Mouse (Mus musculus) NIH3T3 (cell line): ENCODE measurements around the gene Calhm2.
"Not testable (repeated sequence)": the region's sequence is repeated elsewhere in the genome, so short reads cannot be mapped to it uniquely, and the experiment has no call there.

ENCODE experiments used
- DNase-seq: peaks from one replicate; pipeline ENCODE4 v3.0.0-alpha.2; 2012; ENCODE audit warnings: low read depth

Calhm2 gene

GRCm38 (mm10) chr19:47151332-47152061 lies 13.4 kb upstream of the Calhm2 start:
- DNase-seq = no peak

DNA sequence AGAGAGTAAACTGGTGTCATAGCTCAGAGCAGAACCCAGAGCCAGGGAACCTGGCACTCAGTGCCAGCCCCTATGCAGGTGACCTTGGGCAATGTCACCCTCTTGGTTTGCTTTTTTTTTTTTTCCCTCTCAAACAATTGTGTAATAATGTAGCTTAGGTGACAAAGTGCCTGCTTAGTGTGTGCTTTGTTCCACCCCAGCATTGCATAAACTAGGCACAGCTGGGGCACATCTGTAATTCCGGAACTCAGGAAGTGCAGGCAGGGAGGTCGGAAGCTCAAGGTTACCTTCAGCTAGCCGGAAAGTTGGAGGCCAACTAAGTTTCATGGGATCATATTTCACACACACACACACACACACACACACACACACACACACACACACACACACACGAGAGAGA lies 11.8 kb upstream of the Calhm2 start:
- no peak for DNase-seq

- DNase-seq = no peak
Observed at GRCm38 (mm10) chr19:47148267-47148847, 10.3 kb upstream of the Calhm2 start.

- no peak for DNase-seq
Observed at GRCm38 (mm10) chr19:47144154-47144553, 6.1 kb upstream of the Calhm2 start, which contains the start of gene Calhm1. Calhm1 (minus strand) TSS chr19:47144254.

- DNase-seq = peak; percentile 67
Observed at GRCm38 (mm10) chr19:47142438-47142837, 4.3 kb upstream of the Calhm2 start.

GRCm38 (mm10) chr19:47139611-47140010 lies 1.5 kb upstream of the Calhm2 start:
- not testable (repeated sequence) for DNase-seq

DNA sequence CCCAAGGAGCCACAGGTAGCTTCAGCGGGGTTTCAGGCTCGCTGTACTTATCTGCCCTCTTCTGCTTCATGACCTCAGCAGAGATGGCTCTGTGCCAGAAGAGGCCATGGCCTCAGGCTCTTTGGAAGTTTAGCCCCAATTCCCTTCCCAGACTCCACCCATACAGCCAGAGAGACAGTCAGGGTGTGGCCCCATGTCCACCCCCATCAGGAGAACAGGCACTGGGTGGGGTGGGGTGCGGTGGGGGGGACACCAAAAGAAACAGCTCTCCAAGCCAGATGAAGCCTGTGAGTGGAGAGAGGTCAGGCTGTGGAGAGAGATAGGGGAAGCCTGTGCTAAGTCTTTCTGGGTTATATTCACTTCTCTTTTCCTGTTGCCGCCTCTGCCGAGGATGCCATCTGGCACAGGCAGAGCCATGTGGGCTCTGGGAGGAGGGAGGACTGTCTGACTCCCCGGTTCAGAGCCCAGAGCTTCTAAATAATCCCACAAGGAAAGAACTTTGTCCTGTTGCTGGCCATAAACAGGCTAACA lies 978 bp downstream of the Calhm2 start:
- peak; percentile 72 for DNase-seq

GRCm38 (mm10) chr19:47136170-47136569 lies 1.9 kb downstream of the Calhm2 start:
- no peak for DNase-seq

- no peak for DNase-seq
Observed at GRCm38 (mm10) chr19:47135568-47135967, 2.5 kb downstream of the Calhm2 start.

DNA sequence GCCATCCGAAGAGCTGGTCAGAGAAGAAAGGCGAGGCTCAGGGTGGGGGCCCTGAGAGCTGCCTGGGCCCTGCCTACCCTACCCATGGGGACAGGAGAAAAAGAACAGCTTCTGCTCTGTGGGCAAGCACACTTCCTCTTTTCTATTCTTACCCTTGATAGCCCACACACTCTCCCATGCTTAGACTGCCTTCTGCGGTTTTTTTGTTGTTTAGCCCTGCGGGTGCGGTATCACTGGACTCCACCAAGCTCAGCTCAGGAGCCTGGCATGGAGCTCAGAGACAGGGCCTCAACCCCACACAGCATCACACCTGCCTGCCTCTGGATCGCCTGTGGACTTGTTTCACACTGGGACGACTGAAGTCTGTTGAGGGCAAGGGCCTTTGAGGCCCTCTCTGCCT lies 4.9 kb downstream of the Calhm2 start:
- no peak for DNase-seq

GRCm38 (mm10) chr19:47130551-47131125 lies 7.5 kb downstream of the Calhm2 start:
- no peak for DNase-seq

- DNase-seq = no peak
Observed at GRCm38 (mm10) chr19:47128835-47129234, 9.3 kb downstream of the Calhm2 start.

GRCm38 (mm10) chr19:47128164-47128563 lies 9.9 kb downstream of the Calhm2 start:
- DNase-seq = no peak

DNA sequence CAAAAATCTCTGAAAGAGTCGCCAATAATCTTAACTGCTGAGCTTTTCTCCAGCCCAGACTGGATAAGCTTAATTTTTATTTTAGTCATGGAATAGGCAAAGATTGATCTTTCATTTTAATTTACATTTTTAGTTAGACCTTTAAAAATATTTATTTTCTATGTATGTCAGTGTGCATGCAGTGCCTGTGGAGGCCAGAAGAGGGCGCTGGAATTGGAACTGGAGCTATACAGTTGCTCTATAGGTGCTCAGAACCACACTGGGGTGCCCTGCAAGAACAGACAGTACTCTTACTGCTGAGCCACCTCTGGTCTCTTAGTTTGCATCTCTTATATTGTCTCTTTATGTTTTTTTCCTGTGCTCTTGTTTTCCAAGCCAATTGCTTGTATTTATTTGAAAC lies 15.3 kb downstream of the Calhm2 start:
- peak; percentile 74 for DNase-seq

DNA sequence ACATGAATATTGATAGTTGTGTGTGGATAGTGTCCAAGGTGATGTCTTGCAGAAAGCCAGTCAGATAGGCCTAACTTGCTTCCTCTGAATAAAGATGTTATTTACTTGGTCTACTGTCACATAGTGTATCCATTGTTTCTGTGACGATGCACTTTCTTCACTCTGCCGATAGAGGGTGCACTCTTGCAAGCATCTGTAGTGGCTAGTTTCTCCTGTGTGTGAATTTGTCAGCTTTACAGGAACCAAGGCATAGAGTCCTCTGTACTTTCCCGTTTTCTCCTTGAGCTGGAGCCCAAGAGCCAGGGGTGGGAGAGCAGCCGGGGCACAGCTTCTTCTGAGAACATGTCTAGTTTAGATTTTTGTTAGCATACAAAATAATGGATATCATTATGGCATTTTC lies 17.0 kb downstream of the Calhm2 start:
- DNase-seq = peak; percentile 71

DNA sequence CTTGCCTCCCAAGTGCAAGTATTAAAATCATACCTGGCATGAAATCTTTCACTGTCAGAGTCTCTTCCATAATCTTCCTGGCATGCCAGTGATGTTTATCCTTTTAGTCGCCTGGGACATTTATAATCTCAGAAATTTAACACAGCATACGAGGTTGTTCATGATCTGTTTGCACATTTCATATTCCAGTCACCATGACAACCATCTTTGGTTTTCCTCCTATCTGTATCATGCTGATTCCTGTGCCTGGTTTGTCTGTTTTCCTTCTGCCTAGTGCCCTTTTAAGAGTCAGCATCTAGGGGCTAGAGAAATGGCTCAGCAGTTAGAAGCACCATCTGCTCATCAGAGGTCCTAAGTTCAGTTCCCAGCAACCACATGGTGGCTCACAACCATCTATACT lies 19.5 kb downstream of the Calhm2 start:
- DNase-seq = no peak

DNA sequence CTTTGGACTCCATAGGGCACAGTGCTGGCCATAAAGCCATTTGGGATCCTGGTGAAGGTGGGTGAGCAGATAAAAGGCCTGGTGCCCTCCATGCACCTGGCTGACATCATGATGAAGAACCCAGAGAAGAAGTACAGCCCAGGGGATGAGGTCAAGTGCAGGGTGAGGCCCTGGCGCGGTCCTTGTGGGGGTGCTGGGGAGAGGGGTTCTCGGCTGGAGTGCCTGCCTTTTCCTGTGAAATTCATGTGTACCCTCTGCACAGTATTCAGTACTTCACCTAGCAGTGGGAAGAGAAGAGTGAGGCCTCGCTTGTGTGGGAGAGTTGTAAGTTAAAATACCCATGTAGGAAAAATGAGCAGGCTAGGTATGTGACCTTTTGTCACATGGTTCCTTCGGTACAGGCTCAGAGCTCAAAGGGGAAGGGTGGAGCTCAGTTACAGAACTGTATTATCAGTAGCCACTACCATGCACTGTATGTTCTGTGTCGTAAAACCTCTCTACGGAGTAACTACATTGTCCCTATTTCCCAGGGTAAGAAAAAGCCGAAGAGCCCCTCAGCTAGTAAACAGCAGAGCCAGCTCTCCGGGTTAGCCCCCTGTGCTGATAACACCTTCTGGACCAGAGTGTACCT lies 33.3 kb downstream of the Calhm2 start:
- DNase-seq = no peak

DNA sequence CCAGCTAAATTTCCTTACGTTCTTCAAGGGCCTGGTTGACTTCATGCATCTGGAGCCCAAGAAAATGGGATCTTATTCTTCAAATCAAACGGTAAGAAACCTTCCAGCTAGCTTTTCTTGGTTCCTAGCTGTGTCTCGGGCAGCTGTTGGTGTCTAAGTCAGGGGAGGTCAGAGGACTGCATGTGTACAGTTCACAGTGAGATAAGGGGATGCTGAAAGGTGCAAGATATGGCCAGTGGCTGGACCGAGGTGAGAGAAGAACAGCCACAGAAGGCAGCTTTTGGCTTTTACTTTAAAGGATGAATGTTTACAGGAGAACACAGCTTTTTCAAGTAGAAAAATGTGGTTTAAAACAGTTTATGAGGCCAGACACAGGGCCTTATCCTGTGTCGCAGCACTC lies 37.0 kb downstream of the Calhm2 start:
- no peak for DNase-seq

GRCm38 (mm10) chr19:47090550-47091156 lies 47.4 kb downstream of the Calhm2 start, which contains the start of the genes Usmg5 and Pdcd11:
Usmg5 (minus strand) TSS chr19:47090647.
Pdcd11 (plus strand) TSS chr19:47090768.
- peak; percentile 98 for DNase-seq

DNA sequence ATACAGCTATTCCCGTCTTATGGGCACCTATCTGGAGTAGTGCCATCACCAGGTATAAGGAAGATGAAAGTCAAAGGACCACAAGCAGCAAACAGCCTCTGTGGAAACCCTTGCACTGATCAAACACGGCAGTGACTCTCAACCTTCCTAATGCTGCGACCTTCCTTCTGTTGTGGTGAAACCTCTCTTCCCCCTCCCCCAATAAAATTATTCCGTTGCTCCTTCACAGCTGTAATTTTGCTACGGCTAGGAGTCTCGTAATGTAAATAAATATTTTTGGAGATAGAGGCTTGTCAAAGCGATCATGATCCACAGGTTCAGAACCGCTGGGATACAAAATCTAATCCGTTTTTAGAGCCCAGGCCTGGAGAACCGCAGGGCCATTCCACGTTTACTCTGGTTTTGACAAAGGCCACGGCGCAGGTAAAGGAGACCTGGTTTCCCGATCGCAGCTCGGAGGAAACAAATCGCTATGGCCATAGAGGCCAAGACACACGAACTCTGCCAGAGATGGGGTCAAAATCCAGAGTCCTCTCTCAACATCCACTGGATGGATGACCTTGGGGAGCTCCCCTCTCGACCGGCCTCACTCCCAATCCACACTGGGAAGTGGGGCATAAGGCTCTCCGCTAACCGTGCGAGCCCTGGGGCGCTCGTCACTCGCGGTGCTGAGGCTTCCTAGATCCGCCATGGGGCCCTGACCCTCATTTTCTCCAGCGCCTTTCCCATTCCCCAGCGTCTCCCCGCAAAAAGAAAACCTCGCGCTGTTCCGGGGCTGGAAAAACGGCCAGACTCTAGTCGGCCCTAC lies 48.2 kb downstream of the Calhm2 start:
- peak; percentile 5 for DNase-seq

DNA sequence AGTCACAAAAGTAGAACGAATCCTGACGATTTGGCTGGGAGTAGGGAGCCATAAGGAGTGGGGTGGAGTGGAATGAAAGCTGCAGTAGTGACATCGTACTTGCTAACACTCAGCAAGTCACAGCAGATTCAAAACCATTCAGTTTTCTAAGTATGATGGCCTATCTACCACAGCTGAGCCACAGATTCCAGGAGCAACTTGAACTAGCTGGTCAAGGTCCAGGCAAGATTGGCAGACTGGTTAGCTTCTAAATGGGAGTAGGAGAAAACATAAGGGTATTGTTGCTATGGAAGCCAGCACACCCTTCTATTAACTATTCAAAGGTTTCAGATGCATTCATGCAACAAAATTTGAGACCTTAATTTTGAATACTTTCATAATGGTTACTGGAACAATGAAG lies 49.9 kb downstream of the Calhm2 start:
- no peak for DNase-seq
